Mouse (Mus musculus): Measurements from ENCODE around the gene Slc30a1. TPM values are rescaled to one million over a fixed set of nuclear protein-coding genes. Genes with fewer than 3 reads are reported as not detected.
A peak's percentile ranks its signal among the peaks of the same experiment; 100 is the strongest.

The Slc30a1 gene
- polyA plus RNA-seq, 1 experiment from 2014 or later = 3.1 TPM

DNA sequence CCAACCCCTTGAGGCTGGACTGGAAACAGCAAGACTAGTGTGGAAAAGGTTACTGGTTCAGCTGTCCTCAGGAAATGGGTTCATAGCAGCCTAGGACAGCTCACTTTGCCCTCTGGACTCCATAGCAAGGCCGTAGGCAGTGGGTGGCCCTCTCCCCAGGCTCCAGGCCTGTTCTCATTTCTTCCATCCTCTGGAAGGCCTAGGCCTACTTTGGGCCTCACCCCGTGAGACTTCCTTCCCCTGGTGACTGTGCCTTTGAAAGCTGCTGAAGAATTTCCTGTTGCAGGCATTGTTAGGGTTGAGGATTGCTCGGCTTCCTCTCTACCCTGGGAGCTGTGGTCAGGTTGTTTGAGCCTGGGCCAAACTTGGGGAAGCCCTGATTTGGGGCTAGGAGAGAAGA is 48.5 kb downstream of the Slc30a1 start:
- H3K4me3 ChIP-seq (ENCODE audit: low read depth, low read length) = no peak overlapping the region
- H3K9me3 ChIP-seq (ENCODE audit: control insufficient read depth, low read length) = no peaks in the 10 kb centered on the region
- WGBS = 45% methylated on average over 3 of the region's 3 CpGs
- no peaks in the 10 kb centered on the region for H3K27me3 ChIP-seq (replicated peaks; ENCODE audit: control insufficient read depth, insufficient read depth, low read length)
- no peaks in the 10 kb centered on the region for H3K4me1 ChIP-seq (replicated peaks; ENCODE audit: control insufficient read depth, insufficient read depth, low read length)
- H3K36me3 ChIP-seq (ENCODE audit: control insufficient read depth, insufficient read depth, low read length) = no peaks in the 10 kb centered on the region
- H3K4me2 ChIP-seq = no peak overlapping the region
- ATAC-seq (replicated peaks; ENCODE audit: low FRiP score) (no peak; the same call in 1 of the 2 replicates), DNase-seq (ENCODE audit: low spot score) (no peak)
- H3K9ac ChIP-seq (ENCODE audit: low read depth, low read length) = no peak overlapping the region
- no peak overlapping the region for H3K27ac ChIP-seq (ENCODE audit: low read depth, low read length)

DNA sequence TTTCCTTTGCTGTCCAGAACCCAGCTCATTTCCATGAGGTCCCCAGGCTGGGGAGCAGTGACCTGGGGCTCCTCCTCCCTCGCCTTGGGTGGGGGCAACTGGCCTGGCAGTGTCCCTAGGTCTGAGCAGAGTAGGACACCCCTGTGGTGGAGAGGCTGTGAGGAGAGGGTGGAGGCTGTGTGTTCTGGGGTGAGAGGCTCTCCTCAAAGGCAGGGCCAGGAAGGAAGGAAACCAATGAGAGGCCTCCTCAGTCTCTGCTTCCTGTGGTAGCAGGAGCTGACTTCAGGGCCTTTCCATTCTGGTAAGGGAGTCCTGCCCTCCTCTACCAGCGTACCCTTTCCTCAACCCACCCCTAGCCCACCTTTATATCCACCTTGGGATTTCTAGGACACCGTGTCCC is 49.7 kb downstream of the Slc30a1 start:
- WGBS = 56% methylated on average over 3 of the region's 3 CpGs
- no peaks in the 10 kb centered on the region for H3K4me1 ChIP-seq (replicated peaks; ENCODE audit: control insufficient read depth, insufficient read depth, low read length)
- 0 out of 2 replicates have a peak overlapping the region, but pooled peaks have one; percentile 2 for H3K4me2 ChIP-seq
- H3K27me3 ChIP-seq (replicated peaks; ENCODE audit: control insufficient read depth, insufficient read depth, low read length) = no peaks in the 10 kb centered on the region
- H3K27ac ChIP-seq (ENCODE audit: low read depth, low read length) = no peak overlapping the region
- no peaks in the 10 kb centered on the region for H3K9me3 ChIP-seq (ENCODE audit: control insufficient read depth, low read length)
- H3K4me3 ChIP-seq (ENCODE audit: low read depth, low read length) = no peak overlapping the region
- H3K36me3 ChIP-seq (ENCODE audit: control insufficient read depth, insufficient read depth, low read length) = no peaks in the 10 kb centered on the region
- ATAC-seq (replicated peaks; ENCODE audit: low FRiP score) (peak; percentile 28; the same call in 1 of the 2 replicates), DNase-seq (ENCODE audit: low spot score) (no peak)
- no peak overlapping the region for H3K9ac ChIP-seq (ENCODE audit: low read depth, low read length)

DNA sequence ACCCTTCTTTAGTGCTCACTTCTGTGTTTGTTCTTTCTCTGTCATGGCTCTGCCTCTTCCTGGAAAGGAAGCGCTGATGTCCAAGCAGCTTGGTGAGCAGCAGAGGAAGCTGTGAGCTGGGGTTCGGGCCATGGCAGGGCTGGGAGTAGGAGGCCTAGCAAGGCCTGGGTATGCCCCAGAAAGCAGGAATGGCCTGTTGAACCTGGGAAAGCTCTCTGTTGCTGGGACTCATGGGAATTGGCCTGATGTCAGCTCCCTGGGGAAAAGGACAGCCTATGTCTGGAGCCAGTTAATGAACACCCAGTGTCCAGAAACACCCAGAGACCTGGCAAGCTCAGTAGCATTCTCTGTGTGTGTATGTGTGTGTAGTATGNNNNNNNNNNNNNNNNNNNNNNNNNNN is 50.3 kb downstream of the Slc30a1 start:
- no peaks in the 10 kb centered on the region for H3K36me3 ChIP-seq (ENCODE audit: control insufficient read depth, insufficient read depth, low read length)
- WGBS = 77% methylated on average over 2 of the region's 2 CpGs
- H3K4me2 ChIP-seq = 0 out of 2 replicates have a peak overlapping the region, but pooled peaks have one; percentile 2
- no peaks in the 10 kb centered on the region for H3K4me1 ChIP-seq (replicated peaks; ENCODE audit: control insufficient read depth, insufficient read depth, low read length)
- H3K9me3 ChIP-seq (ENCODE audit: control insufficient read depth, low read length) = no peaks in the 10 kb centered on the region
- H3K9ac ChIP-seq (ENCODE audit: low read depth, low read length) = no peak overlapping the region
- ATAC-seq (replicated peaks; ENCODE audit: low FRiP score) = no peak
- no peak for DNase-seq (ENCODE audit: low spot score)
- H3K4me3 ChIP-seq (ENCODE audit: low read depth, low read length) = no peak overlapping the region
- H3K27ac ChIP-seq (ENCODE audit: low read depth, low read length) = no peak overlapping the region
- H3K27me3 ChIP-seq (replicated peaks; ENCODE audit: control insufficient read depth, insufficient read depth, low read length) = no peaks in the 10 kb centered on the region

DNA sequence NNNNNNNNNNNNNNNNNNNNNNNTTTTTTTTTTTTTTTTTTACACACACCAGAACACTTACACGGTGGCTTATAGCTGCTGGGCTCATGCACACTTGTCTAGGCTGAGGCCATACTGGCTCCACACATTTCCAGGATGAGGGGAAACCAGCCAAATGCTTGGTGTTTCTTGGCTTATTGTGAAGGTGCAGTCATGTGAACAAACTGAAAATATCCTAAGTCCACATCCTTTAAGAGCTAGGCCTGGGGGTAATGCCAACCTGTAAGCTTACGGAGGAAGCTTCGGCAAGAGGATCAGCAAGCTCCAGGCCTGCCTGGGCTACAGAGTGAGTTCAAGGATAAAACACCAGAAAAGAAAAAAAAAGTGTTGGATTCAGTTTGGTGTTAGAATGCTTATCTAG is 50.8 kb downstream of the Slc30a1 start:
- no peaks in the 10 kb centered on the region for H3K27me3 ChIP-seq (replicated peaks; ENCODE audit: control insufficient read depth, insufficient read depth, low read length)
- ATAC-seq (replicated peaks; ENCODE audit: low FRiP score) (no peak), DNase-seq (ENCODE audit: low spot score) (no peak)
- no peak overlapping the region for H3K4me2 ChIP-seq
- H3K27ac ChIP-seq (ENCODE audit: low read depth, low read length) = no peak overlapping the region
- H3K4me3 ChIP-seq (ENCODE audit: low read depth, low read length) = no peak overlapping the region
- H3K36me3 ChIP-seq (ENCODE audit: control insufficient read depth, insufficient read depth, low read length) = no peaks in the 10 kb centered on the region
- 95% methylated on average over 3 of the region's 3 CpGs for WGBS
- H3K9ac ChIP-seq (ENCODE audit: low read depth, low read length) = no peak overlapping the region
- H3K4me1 ChIP-seq (replicated peaks; ENCODE audit: control insufficient read depth, insufficient read depth, low read length) = no peaks in the 10 kb centered on the region
- no peaks in the 10 kb centered on the region for H3K9me3 ChIP-seq (ENCODE audit: control insufficient read depth, low read length)

DNA sequence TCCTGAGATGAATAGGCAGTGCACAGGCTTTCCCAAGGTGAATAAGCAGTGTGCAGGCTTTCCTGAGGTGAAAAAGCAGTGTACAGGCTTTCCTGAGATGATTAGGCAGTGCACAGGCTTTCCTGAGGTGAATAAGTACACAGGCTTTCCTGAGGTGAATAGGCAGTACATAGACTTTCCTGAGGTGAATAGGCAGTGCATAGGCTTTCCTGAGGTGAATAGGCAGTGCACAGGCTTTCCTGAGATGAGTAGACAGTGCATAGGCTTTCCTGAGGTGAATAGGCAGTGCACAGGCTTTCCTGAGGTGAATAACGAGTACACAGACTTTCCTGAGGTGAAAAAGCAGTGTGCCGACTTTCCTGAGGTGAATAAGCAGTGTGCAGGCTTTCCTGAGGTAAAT is 54.4 kb downstream of the Slc30a1 start:
- DNase-seq (ENCODE audit: low spot score) (no peak), ATAC-seq (replicated peaks; ENCODE audit: low FRiP score) (no peak)
- Histone ChIP-seq H3K4me3 (ENCODE audit: low read depth, low read length) (no peak overlapping the region), H3K27me3 (replicated peaks; ENCODE audit: control insufficient read depth, insufficient read depth, low read length) (no peaks in the 10 kb centered on the region), H3K9ac (ENCODE audit: low read depth, low read length) (no peak overlapping the region), H3K36me3 (ENCODE audit: control insufficient read depth, insufficient read depth, low read length) (no peaks in the 10 kb centered on the region), H3K4me2 (no peak overlapping the region), H3K4me1 (replicated peaks; ENCODE audit: control insufficient read depth, insufficient read depth, low read length) (no peaks in the 10 kb centered on the region; the same call in 1 of the 2 replicates), H3K9me3 (ENCODE audit: control insufficient read depth, low read length) (no peaks in the 10 kb centered on the region), H3K27ac (ENCODE audit: low read depth, low read length) (no peak overlapping the region)
- WGBS = 53% methylated on average over 2 of the region's 2 CpGs

Other genes with a start within 250 kb of the Slc30a1 start
- gene Lpgat1, start 188.9 kb upstream of the Slc30a1 start, polyA plus RNA-seq (2014; fragmentation: Nextera tagmentation; extraction: Ambion mirVana) = 22.1 and 25.5 TPM in 2 replicates
- 54.2 and 60.5 TPM in 2 replicates for gene Nek2, start 85.3 kb upstream of the Slc30a1 start, polyA plus RNA-seq (2014; fragmentation: Nextera tagmentation; extraction: Ambion mirVana)
- 0.21 TPM in 1 of 2 replicates, not detected in the other for gene Rd3, start 70.6 kb downstream of the Slc30a1 start, polyA plus RNA-seq (2014; fragmentation: Nextera tagmentation; extraction: Ambion mirVana)
- gene Traf5, start 185.8 kb downstream of the Slc30a1 start, polyA plus RNA-seq (2014; fragmentation: Nextera tagmentation; extraction: Ambion mirVana) = 10.6 and 15.5 TPM in 2 replicates
- gene Rcor3, start 231.3 kb downstream of the Slc30a1 start, polyA plus RNA-seq (2014; fragmentation: Nextera tagmentation; extraction: Ambion mirVana) = 14.8 and 15.0 TPM in 2 replicates

Measured in liver, embryonic 11.5 days (tissue).